Mouse (Mus musculus) heart, adult 9 months (tissue): ENCODE data around the gene Cda.

Source experiments
- DNase-seq, 2 experiments: peaks; one replicate each; pipeline ENCODE4 v3.0.0; 2022; ENCODE audit warnings: low spot score in 2 of 2

Gene Cda

DNA sequence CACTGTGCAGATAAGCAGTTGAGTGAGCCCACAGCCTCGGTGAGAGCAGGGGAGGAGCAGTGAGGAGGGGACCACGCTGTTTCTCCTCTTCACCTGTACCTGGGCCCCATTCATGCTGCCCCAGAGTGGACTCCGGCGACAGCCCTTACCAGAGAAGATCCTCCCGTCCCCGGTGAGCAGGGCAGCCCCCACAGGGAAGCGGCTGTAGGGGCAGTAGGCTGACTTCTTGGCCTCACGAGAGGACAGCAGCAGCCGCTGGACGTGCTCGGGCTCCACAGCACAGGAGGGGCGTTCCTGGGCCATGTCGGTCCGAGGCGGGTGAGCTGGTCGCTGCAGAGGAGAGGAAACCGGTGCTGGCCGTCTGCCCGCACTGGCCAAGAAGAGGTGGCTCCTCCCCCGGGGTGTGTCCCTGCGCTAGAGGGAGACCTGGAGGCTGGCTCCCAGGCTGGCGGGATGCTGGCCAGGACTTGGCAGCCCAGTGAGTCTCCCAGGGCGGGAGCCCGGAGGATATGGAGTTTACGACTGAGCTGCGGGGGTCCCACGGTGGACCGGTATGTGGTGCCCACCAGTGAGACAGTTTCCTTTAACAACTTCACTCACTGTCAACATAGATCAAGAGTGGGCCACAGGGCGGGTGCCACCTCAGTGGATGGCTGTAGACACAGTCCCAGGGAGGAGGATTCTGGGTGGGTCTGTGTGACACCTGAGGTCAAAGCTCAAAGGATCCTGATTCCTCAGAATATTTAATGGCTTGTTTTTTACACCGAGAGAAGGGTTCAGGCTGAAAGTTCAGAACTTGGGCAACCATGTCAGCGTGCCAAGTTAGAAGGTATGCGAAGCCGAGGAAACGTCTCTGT lies at the start of gene Cda:
Gene Cda, minus strand, starts transcription at position 352 of the 857 bp plus-strand sequence.
- peak; percentile 85 to 86 for DNase-seq

DNA sequence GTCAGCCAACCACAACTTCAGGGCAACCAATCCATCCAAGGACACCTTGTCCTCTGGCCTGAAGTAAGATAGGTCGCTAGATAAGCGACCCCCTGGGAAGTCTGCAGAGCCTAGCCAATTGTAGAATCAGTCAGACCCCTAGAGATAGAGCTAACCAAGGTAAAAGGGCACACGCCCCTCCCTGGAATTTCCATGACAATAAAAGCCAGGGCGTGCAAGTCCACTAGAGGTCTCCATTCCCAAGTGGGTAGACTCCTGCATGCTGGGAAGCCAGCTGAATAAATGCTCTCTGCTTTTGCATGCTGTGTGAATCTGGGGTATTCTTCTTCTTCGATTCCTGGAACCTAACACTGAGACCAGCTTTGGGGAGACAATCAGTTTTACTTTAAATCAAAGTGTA lies 48.6 kb upstream of the Cda start:
- DNase-seq, result no peak

DNA sequence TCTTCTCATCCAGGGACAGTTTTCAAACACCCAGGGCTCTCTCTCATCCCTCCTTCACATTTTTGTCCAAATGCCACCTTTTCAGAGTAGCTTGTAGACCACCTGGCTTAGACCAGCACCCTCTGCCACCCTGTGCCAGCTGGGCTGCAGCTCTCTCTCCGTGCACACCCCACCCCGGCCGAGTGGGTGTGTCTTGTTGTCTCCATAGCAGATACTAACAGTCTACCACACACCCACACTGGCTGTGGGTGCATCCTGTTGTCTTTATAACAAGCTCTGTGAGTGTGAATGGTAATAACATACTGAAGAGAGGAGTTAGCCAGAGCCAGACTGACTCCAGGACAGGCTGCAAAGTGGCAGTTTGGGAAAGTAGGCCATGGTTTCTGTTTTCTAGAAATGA lies 48.2 kb upstream of the Cda start:
- no peak for DNase-seq

DNA sequence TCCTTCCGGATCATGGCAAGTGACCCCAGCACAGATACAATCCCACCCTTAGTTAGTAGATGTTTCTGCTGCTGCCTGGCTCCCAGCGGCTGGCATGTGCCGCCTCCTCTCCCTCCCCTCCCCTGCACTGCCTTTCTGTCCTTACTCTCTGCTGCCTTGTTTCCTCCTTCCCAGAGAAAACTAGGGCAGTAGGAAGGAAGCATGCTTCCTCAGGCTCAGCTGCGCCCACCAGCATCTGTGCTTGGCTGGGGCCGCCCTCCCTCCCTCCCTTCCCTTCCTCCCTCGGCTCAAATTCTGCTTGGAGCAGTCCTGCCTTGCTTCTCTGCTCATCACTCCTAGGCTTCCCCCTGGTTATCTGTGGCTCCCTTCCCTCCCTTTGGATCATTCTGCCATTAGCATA lies 46.9 kb upstream of the Cda start:
- peak in 1 of 2 experiments; percentile 21 for DNase-seq

DNA sequence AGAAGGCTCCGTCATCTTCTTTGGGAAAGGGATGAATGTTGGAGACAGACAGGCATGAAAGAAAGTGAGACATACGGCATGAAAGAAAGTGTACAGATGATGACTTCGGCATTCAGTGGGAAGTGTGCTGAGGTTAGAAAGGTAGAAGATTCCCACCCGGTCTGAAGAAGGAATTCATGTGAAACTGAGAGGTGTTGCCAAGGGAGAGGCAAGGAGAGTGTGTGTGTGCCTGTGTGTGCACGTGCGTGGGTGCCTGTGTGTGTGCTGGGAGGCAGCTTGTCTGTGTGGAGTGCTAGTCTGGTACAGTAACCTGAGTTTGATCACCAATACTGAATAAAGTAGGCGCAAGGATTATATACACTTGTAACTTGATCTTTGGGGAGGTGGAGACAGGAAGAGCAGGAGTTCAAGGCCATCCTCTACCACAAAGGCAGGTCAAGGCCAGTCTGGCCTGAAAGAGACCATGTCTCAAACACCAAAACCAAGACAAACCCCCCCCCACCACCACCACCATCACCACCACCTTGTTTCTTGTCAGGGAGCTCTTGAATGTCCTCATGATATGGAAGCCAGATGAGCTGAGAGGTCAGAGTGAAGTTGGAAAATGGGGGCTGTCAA lies 43.8 kb upstream of the Cda start:
- no peak for DNase-seq

DNA sequence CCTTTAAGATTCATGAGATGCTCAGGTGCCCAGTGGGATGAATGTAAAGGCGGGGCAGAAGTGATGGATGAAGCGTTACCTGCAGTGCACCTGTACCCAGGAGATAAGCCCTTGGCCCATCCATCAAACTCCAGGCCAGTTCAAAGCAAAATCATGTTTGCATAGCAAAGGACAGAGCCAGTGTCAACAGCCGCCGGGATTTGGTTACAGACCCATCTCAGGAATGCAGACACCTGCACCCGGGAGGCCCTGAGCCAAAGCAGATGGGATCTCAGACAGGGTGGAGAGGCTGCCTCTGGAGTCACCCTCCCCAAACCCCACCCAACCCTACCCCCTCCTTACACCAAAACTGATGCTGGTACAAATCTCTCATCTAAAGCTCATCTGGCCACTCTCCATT lies 43.2 kb upstream of the Cda start:
- no peak for DNase-seq

DNA sequence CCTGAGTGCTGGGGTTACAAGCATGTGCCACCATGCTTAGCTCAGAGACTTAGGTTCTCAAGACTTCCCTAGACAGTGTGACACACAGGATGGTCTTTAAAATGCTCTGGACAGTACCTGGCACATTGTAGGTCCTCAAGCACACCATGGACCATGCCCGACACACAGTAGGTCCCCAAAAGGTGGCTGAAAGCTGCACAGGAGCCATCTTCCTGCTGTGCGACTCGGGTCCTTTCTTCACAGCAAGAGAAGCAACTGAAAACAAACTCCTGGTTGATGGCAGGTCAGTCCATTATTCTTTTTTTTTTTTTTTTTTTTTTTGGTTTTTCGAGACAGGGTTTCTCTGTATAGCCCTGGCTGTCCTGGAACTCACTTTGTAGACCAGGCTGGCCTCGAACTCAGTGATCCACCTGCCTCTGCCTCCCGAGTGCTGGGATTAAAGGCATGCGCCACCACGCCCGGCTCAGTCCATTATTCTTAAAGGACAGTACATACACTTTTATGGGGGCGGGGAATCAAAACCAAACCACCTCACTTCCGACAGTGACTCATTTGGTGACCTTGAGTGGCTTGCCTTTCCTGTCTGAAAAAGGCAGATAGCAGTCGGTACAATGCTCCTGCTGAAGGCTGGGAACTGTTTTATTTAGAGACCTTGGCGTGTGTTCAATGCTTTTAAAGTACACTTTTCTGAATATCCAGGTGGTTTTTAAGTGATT lies 39.8 kb upstream of the Cda start:
- DNase-seq, result peak; percentile 17 to 33

DNA sequence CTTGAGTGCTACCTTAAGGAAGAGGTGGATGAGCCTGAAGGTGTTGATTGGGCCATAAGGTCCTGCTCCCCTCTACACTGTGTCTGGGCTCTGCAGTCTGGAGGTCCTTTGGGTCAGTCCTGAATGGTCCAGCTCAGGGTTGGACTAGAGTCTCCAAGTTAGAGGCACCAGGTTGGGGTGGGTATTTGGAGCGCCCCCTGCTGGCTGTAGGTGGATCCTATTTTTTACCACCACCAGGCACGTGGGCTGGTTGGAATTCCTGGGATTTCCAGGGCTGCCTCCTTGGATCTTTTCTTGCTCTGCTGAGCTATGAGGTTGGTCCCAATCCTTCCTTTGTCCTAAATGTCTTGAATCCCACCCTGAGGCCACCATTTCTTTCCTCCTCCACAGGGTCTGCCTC lies 37.0 kb upstream of the Cda start:
- peak in 1 of 2 experiments; percentile 11 for DNase-seq

DNA sequence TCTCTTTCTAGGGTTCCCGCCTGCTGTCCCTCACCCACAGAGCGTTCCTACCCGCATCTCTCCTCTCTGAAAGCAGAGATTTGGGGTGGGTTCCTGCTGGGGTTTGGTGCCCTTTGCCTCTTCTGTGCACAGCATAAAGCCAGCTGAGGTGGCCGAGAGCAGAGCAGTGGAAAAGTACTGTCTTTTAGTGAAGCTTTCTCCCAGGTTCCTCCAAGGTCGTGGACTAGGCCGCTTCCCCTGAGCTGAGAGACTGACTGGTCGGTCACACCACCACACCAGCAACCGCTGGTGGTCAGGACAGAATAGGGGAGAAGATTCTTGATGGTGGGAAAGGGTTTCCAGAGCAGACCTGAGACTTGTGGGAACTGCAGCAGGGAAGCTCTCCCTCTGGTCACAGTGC lies 28.9 kb upstream of the Cda start:
- DNase-seq, result no peak

DNA sequence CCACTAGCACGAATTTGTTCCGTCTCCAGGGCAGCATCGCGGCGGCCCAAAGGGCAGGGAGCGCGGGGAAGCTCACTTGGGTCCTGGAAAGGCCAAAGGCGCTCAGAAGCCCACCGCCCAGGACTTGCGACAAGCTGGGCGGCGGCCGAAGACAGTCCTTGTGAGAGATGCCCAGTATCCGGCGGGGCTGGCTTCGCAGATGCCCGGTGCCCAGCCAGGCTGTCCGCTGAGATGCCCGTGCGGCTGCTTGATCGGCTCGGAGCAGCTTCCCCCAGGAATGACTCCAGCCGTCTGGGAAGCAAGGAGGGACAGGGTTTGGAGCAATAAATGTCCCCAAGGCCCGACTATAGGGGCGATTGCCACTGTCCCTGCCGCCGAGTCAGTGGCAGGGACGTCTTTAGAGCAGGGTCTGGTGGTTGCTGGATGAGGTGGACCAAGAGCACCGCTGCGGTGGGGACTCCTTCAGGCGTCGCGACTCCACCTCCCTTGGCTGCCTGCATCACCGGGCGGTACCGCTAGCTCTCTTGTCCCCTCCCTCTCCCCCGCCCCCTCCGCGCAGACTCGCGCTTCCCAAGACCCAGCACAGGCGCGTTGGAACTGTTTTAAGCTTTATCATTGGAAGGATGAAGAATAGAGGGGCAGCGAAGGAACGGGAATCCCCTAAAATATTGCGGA lies 28.3 kb upstream of the Cda start, which contains the start of gene Fam43b:
Gene Fam43b, minus strand, starts transcription at position 558 of the 675 bp plus-strand sequence.
- DNase-seq, result no peak

DNA sequence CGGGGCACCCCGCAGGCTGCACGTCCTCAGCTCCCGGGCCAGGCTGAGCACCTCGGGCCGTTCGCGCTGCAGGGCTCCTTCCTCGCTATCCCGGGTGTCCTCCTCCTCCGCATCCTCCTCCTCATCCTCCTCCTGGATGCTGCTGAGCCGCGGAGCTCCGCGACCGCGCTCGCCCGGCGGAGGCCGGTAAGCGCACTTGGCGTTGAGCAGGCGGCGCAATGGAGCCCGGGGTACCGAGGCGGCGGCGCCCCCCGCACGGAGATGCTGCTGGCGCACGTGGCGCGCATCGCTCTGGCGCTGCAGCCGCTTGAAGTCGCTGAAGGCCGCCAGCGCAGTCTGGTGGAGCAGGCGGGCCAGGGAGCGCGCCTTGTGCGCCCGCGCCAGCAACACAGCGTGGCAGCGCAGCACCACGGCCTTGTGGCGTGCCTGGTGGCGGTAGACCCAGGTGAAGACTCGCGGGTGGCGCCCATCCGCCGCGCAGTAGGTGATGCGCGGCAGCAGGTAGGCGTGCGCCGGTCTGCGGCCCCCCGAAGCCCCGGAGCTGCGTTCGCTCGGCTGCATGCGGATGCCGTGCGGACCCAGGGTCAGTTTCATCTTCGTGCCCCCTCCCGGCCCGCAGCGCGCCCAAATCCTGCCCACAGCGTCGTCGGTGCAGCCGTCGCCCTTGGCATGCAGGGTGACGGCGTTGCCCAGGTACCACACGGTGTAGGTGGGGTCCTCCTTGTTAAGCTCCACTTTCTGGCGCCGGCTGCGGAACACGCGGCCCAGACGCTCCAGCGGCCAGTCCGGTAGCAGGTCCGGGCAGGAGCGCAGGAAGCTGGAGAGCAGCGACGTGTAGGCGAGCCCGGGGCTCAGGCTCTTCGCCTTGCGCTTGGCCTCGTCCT lies 27.5 kb upstream of the Cda start:
- DNase-seq, result no peak

DNA sequence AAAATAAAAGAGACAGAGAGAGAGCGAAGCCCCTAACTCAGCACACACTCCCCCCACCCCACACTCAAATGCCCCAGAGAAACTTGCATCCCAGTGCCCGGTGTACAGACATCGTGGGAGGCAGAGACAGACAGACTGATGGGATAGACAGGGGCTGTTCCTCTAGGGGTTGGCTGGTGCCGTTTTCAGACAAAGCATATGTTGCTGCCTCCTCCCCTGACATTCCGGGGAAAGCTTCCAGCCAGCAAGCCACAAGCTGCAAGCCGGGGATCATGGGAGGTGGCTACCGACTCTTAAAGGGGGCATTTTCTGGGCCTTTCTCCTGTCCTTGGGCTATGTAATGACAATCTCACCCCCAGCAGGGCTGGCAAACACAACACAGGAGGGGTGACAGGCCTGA lies 25.9 kb upstream of the Cda start:
- no peak for DNase-seq

DNA sequence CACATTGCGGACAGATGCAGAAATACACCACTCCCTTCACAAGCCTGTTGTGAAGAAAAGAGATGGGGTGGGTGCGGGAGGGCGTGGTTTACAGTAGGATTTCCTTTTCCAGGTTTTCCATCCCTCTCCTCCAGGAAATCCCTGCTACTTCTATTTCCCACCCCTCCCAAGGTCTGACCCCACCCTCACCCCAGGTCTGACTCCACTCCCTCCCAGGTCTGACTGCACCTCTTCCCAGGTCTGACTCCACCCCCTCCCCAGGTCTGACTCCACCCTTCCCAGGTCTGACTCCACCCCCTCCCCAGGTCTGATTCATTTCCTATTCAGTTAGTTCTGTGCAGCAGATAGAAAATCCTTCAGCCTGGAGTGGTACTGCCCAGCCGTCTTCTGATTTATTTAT lies 16.0 kb upstream of the Cda start:
- DNase-seq, result no peak

DNA sequence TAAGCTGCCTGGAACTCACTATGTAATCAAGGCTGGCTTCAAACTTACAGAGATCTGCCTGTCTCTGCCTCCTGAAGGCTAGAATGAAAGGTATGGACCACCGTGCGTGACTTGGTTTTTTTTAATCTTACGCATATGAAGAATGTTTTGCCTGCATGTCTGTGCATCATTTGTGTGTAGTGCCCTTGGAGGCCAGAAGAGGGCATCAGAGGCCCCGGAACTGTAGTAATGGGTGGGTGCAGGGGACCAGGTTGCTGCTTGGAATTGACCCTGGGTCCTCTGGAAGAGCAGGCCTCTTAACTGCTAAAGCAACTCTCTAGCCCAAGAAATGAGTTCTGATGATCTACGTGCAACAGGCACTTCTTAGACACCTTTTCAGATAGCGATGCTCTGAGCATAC lies 14.7 kb upstream of the Cda start:
- no peak for DNase-seq

DNA sequence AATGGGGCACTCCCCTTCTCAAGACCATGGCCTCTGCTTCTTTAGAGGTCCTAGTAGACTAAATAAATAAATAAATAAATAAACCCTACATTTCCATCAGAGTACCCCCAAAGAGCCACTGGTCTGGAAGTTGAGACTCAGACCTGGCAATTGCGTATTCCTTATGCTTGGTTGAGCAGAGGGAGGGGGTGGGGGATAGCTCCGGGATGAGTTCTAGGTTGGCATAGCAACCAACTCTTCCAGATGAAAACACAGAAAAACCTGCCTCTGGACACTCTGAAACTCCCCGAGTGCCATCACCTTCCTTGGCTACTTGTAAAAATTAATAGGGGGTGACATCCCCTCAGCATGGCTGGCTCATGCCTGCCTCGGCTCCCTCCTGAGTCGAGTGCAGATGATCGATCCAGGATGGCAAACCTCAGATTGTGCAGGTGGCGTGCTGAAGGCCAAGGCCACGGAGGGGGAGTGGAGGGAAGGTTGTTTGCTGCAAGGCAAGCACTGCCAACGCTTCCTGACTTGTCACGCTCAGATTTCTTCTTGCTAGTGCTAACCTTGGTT lies 12.4 kb upstream of the Cda start:
- DNase-seq, result no peak

DNA sequence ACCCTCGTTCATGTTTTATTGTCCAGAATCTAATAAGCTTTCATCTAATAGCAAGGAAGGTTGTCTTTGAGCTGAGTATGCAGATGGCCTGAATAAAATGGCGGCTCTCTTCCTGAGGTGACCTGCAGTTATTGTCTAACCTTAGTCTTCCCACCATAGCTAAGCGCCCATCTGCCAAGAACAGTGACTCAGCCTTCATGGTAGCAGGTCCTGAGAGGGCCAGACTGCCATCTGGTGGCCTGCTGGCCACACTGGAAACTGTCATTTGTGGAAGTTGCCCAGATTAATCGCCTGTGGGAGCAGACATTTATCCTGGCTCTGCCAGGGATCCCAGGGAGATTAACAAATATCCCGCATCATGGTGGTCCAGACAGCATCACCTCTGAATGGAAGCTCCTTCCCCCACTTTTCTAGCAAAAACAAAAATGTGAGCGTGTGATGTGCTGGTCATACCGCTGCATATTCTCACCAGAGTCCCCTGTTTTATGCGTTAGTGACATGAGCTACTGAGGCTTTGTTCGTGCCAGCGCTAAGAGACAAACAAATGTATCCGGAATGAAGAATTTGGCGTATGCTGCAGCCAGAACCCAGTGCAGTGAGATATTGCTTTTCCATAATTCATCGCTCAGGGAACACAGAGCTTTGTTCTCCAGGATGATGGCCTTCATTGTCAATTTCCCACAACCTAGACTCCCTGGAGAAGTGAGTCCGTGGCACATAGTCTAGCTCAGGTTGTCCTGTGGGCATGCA lies 11.5 kb upstream of the Cda start:
- peak; percentile 61 to 74 for DNase-seq

DNA sequence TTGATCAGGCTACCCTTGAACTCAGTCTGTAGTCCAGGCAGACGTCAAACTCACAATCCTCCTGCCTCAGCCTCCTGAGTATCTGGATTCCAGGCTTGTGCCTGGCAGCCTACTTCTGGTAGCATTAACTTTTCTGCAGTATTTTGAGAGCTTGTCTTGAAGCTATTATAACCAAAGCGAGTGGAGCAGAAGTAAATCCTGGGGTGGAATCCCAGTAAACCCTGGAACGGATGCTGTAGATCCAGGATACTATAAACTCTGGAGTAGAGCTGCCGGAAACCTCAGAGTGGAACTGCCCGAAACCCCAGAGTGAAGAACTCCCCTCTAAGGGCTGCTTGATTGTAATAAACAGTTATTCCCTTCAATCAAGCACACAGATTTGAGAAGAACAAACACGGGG lies 9.7 kb upstream of the Cda start:
- peak in 1 of 2 experiments; percentile 19 for DNase-seq

DNA sequence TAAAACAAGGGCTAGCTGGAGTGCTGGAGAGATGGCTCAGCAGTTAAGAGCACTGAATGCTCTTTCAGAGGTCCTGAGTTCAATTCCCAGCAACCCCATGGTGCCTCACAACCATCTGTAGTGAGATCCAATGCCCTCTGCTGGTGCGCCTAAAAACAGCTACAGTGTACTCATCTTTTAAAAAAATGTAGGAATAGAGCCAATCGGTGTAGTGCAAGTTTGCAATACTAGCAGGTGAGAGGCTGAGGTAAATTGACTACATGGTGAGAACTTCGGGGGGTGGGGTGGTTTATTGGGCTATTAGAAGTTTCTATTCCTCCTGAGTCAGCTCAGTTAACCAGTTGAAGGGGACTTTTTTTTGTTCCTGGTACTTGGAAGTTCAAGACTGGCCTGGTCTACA lies 7.3 kb upstream of the Cda start:
- DNase-seq, result no peak

DNA sequence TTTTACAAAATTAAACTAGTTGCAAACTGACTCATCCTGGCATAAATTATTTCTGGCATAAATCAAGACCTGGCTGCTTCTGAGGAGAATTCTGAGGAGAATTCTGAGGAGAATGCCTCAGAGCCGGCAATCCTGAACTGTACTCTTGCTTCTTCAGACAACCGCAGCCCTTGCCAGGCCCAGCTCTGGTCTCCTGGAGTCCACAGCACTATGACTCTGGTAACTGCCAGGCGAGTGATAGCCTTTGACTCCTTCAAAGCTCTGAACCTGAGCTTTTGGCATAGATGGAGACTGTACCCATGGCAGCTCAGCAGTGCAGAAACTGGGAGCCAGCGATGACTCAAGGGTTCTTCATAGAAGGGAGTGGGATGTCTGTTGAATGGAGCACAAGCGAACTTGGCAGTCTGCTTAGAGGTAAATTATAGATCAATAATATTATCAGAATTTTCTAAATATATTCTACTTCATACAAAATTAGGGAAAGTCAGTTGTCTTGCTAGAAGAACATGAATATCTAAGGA lies 3.3 kb upstream of the Cda start:
- no peak for DNase-seq
